Mouse (Mus musculus) heart, adult 9 months (tissue): Measurements from ENCODE around the gene Rell1.

Experiments used
- DNase-seq, 2 experiments: peaks; one replicate each; pipeline ENCODE4 v3.0.0; 2022; ENCODE audit warnings: low spot score in 2 of 2

Gene Rell1

GRCm38 (mm10) chr5:63952039-63952438, 16.7 kb downstream of the Rell1 start:
- DNase-seq: no peak

GRCm38 (mm10) chr5:63951421-63951911, 17.2 kb downstream of the Rell1 start:
- peak; percentile 68 to 86 for DNase-seq

GRCm38 (mm10) chr5:63949195-63949594, 19.5 kb downstream of the Rell1 start:
- DNase-seq: no peak

- no peak for DNase-seq
Observed at GRCm38 (mm10) chr5:63947526-63947925, 21.2 kb downstream of the Rell1 start.

GRCm38 (mm10) chr5:63943291-63943690, 25.4 kb downstream of the Rell1 start:
- DNase-seq: no peak

- no peak for DNase-seq
Observed at GRCm38 (mm10) chr5:63941891-63942290, 26.8 kb downstream of the Rell1 start.

- DNase-seq: peak; percentile 28 to 68
Observed at GRCm38 (mm10) chr5:63938575-63938974, 30.1 kb downstream of the Rell1 start.

- no peak for DNase-seq
Observed at GRCm38 (mm10) chr5:63936740-63937139, 32.0 kb downstream of the Rell1 start.

- no peak for DNase-seq
Observed at GRCm38 (mm10) chr5:63935581-63935980, 33.1 kb downstream of the Rell1 start.

- no peak for DNase-seq
Observed at GRCm38 (mm10) chr5:63932829-63933228, 35.9 kb downstream of the Rell1 start.

GRCm38 (mm10) chr5:63930824-63931358, 37.8 kb downstream of the Rell1 start:
- no peak for DNase-seq

GRCm38 (mm10) chr5:63925035-63925628, 43.6 kb downstream of the Rell1 start:
- no peak for DNase-seq

- DNase-seq: peak; percentile 26 to 39
Observed at GRCm38 (mm10) chr5:63923305-63924025, 45.2 kb downstream of the Rell1 start.

- peak in 1 of 2 experiments; percentile 22 for DNase-seq
Observed at GRCm38 (mm10) chr5:63918201-63918600, 50.5 kb downstream of the Rell1 start.

- DNase-seq: no peak
Observed at GRCm38 (mm10) chr5:63916457-63917139, 52.1 kb downstream of the Rell1 start.

GRCm38 (mm10) chr5:63914896-63915295, 53.8 kb downstream of the Rell1 start:
- DNase-seq: no peak

- DNase-seq: no peak
Observed at GRCm38 (mm10) chr5:63910171-63910960, 58.3 kb downstream of the Rell1 start.

- no peak for DNase-seq
Observed at GRCm38 (mm10) chr5:63907513-63907912, 61.2 kb downstream of the Rell1 start.

GRCm38 (mm10) chr5:63906149-63907093, 62.3 kb downstream of the Rell1 start:
- DNase-seq: peak; percentile 56 to 75

- DNase-seq: no peak
Observed at GRCm38 (mm10) chr5:63903329-63903728, 65.4 kb downstream of the Rell1 start.

GRCm38 (mm10) chr5:63897820-63898110, 70.9 kb downstream of the Rell1 start:
- DNase-seq: no peak
